In the genomic region with DNA sequence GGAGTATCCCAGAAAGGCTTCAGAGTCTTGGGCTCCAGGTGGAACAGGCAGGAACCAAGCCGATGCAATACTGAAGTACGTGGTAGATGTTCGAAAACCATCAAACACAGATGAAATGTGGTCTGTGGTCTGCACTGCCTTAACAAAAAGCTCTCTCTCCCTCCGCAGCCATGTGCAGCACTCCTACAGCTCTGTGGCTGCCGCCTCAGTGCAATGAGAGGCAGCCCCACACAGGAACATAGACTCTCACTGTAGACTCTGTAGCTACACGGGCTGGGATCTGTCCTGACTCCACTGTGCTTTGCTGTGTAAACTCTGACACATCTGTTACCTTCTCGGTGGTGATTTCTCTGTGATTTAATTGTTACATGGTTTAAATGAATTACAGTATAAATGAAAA, we compare ENCODE assay signal across 20 mouse cellular contexts.
DNase-seq lines count a peak whose midpoint lies in the region; TF ChIP-seq lines count a peak whose summit lies in the region.
"Had no signal": no experiment of that assay in that cellular context is flagged by ENCODE, and none has a peak within 500 bp of the region (broad histone marks: within the 10 kb centered on the region; RNA-seq: fewer than 3 reads in every experiment).

No protein-coding gene starts in this region.

- 11% methylated on average over 7 of the region's 7 CpGs for WGBS in thymus, adult 2 months

- DNase-seq in heart, adult 11 months = peak; percentile 46
- no peak for DNase-seq in heart, postnatal 36 days
- DNase-seq in kidney, postnatal 10 days = peak; percentile 3
- DNase-seq in kidney, adult 8-10 months = no peak
- peak; percentile 29 for DNase-seq in thymus, adult 2 months
- no peak for DNase-seq in thymus, adult 18-20 months
- DNase-seq in gastrocnemius, adult 2 months = no peak
- no peak for DNase-seq in ovary, adult 18-20 months (ENCODE audit: low spot score)
- DNase-seq: adrenal gland, postnatal 36 days; cerebellum, adult 11-12 months; cerebellum, postnatal 25 days; gastrocnemius, postnatal 25 days; kidney, postnatal 36 days; lung, adult 18-20 months; lung, postnatal 14 days; right cerebral cortex, postnatal 4 days had no signal

- no peak for TF ChIP-seq POLR2A in thymus, adult 2 months (IDR thresholded peaks at IDR 0.05; ENCODE audit: control insufficient read depth, extremely low read depth, insufficient read depth, low read length, poor library complexity)

- intact Hi-C loops in heart, postnatal 36 days (cut with DNase I) = no loop called here
- intact Hi-C loops in gastrocnemius, adult 2 months (cut with DNase I) = no loop called here

- no peaks in the 10 kb centered on the region for H3K27me3 ChIP-seq in thymus, adult 2 months (ENCODE audit: control insufficient read depth, insufficient read depth, low read length)
- H3K27me3 ChIP-seq: CH12.LX; forebrain, embryonic 12.5 days; midbrain, embryonic 15.5 days had no signal

- H3K36me3 ChIP-seq in thymus, adult 2 months (ENCODE audit: control insufficient read depth, insufficient read depth, low read length) = peaks cover 54% of the 10 kb centered on the region
- H3K36me3 ChIP-seq: forebrain, embryonic 12.5 days; midbrain, embryonic 15.5 days had no signal

- no peaks in the 10 kb centered on the region for H3K4me1 ChIP-seq in thymus, adult 2 months (replicated peaks; ENCODE audit: control insufficient read depth, insufficient read depth, low read length)
- H3K4me1 ChIP-seq: forebrain, embryonic 12.5 days; midbrain, embryonic 15.5 days had no signal

- no peak overlapping the region for H3K27ac ChIP-seq in thymus, adult 2 months (ENCODE audit: control insufficient read depth, insufficient read depth, low read length)
- H3K27ac ChIP-seq in gastrocnemius, adult 2 months = no peak overlapping the region
- H3K27ac ChIP-seq: forebrain, embryonic 12.5 days; midbrain, embryonic 15.5 days had no signal

- TF ChIP-seq CTCF in thymus, adult 2 months (IDR thresholded peaks at IDR 0.05; ENCODE audit: borderline replicate concordance, control insufficient read depth, extremely low read depth, insufficient read depth, low read length, poor library complexity) = no peak
- TF ChIP-seq CTCF in gastrocnemius, adult 2 months (IDR thresholded peaks at IDR 0.05) = no peak

- no peak overlapping the region for H3K4me3 ChIP-seq in thymus, adult 2 months (ENCODE audit: control insufficient read depth, insufficient read depth, low read length)
- H3K4me3 ChIP-seq in gastrocnemius, adult 2 months = no peak overlapping the region
- H3K4me3 ChIP-seq: forebrain, embryonic 12.5 days; midbrain, embryonic 15.5 days; myocyte had no signal

Comparison
In these comparisons a context has a peak if more than half of its experiments do, and no peak if none do; other contexts are left out.
1. DNase-seq: peak in heart, adult 11 months (single experiment), kidney, postnatal 10 days (single experiment) and thymus, adult 2 months (single experiment); none in heart, postnatal 36 days (0 of 2), kidney, adult 8-10 months (0 of 2), thymus, adult 18-20 months (0 of 2), gastrocnemius, adult 2 months (single experiment) and ovary, adult 18-20 months (single experiment).